Mouse (Mus musculus) spleen, adult 10 weeks (tissue): ENCODE data around the gene Col12a1. TPM values are rescaled to one million over a fixed set of nuclear protein-coding genes. Genes with fewer than 3 reads are reported as not detected.

Source experiments
- polyA plus RNA-seq: library from polyadenylated mRNA; stranded (reverse); fragments of 350-450 nt; fragmentation: Illumina TruSeq; extraction: RNeasy Lipid Tissue Mini Kit (QIAGEN cat#74804); gene quantifications from one replicate; pipeline ENCODE4 v1.2.3, GENCODE M21; 2015; ENCODE audit warnings: low replicate concordance; ENCODE audit not compliant: insufficient read depth

The Col12a1 gene
- 5.5 TPM for polyA plus RNA-seq

GRCm38 (mm10) chr9:79718481-79719370 lies at the start of gene Col12a1:
Gene Col12a1, minus strand, starts transcription at chr9:79718831.

GRCm38 (mm10) chr9:79759385-79760005 lies 40.9 kb upstream of the Col12a1 start, which contains the start of gene Cox7a2:
Gene Cox7a2, minus strand, starts transcription at chr9:79759878.

Other genes starting within 250 kb of the Col12a1 start
- gene Cox7a2, start 41.0 kb upstream of the Col12a1 start, polyA plus RNA-seq: 163 TPM
- gene Tmem30a, start 74.7 kb upstream of the Col12a1 start, polyA plus RNA-seq: 141 TPM